In the genomic region with DNA sequence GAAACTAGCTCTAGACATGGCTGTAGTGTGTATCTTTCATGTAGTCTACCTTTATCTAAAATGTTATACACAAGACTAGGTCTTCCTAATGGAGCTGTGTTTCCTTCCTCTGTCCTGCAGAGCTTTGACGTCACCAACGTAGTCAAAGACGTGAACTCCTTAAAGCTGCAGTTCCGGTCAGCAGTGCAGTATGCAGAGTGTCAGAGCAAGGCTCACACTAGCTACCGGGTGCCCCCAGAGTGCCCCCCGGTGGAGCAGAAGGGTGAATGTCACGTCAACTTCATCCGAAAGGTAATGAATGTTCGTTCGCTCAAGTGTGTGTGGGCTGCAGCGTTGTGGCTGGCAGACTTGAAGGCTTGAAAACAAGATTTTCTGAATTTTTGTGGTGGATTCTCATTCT, we compare ENCODE assay signal across 10 mouse cellular contexts. TPM values are rescaled to one million over a fixed set of nuclear protein-coding genes. Genes with fewer than 3 reads are reported as not detected.
DNase-seq lines count a peak whose midpoint lies in the region; ATAC-seq and TF ChIP-seq lines count a peak whose summit lies in the region.
"Had no signal": no experiment of that assay in that cellular context is flagged by ENCODE, and none has a peak within 500 bp of the region (broad histone marks: within the 10 kb centered on the region; RNA-seq: fewer than 3 reads in every experiment).

No protein-coding gene starts in this region.

- no peak for ATAC-seq in CD4-positive, CD25-positive, alpha-beta regulatory T cell, adult 4 months
- ATAC-seq in kidney, embryonic 15.5 days (replicated peaks; ENCODE audit: low FRiP score) = 0 out of 2 replicates have a peak, but pooled peaks have one; percentile 68

- 33% methylated on average over 11 of the region's 11 CpGs for WGBS in kidney, embryonic 15.5 days

- no peaks in the 10 kb centered on the region for H3K36me3 ChIP-seq in kidney, embryonic 15.5 days

- H3K4me3 ChIP-seq in kidney, embryonic 15.5 days (replicated peaks) = no peak overlapping the region
- no peak overlapping the region for H3K4me3 ChIP-seq in embryonic fibroblast, embryonic 13.5 days (ENCODE audit: insufficient read depth, low read length)

- H3K4me2 ChIP-seq in kidney, embryonic 15.5 days = no peak overlapping the region

- H3K9ac ChIP-seq in kidney, embryonic 15.5 days = no peak overlapping the region

- H3K27ac ChIP-seq in kidney, embryonic 15.5 days = no peak overlapping the region
- H3K27ac ChIP-seq in embryonic fibroblast, embryonic 13.5 days (ENCODE audit: insufficient read depth, low read length) = no peak overlapping the region

- no peaks in the 10 kb centered on the region for H3K27me3 ChIP-seq in kidney, embryonic 15.5 days

- no peaks in the 10 kb centered on the region for H3K9me3 ChIP-seq in kidney, embryonic 15.5 days (replicated peaks)

- DNase-seq in CD4-positive, CD25-positive, alpha-beta regulatory T cell, adult 2 months (ENCODE audit: low read depth, low spot score) = peak; percentile 43
- no peak for DNase-seq in kidney, postnatal 14 days
- DNase-seq in 416B (ENCODE audit: low read depth) = peak; percentile 50
- no peak for DNase-seq in adrenal gland, postnatal 36 days
- no peak for DNase-seq in gastrocnemius, adult 8-10 months (ENCODE audit: low spot score in 2 of 2)
- DNase-seq: adrenal gland, adult 8-10 months; kidney, postnatal 10 days had no signal

- TF ChIP-seq CTCF in embryonic fibroblast, embryonic 13.5 days (IDR thresholded peaks at IDR 0.05; ENCODE audit: borderline replicate concordance, insufficient read depth, low read length) = 0 out of 2 replicates have a peak, but pooled peaks have one; percentile 14

- 0 out of 2 replicates have a peak, but pooled peaks cover 2% of the 10 kb centered on the region for H3K4me1 ChIP-seq in kidney, embryonic 15.5 days
- no peaks in the 10 kb centered on the region for H3K4me1 ChIP-seq in embryonic fibroblast, embryonic 13.5 days (ENCODE audit: control insufficient read depth, insufficient read depth, low read length)

- no peak for TF ChIP-seq POLR2A in embryonic fibroblast, embryonic 13.5 days (IDR thresholded peaks at IDR 0.05; ENCODE audit: low read depth, low read length)

RNA-seq across cellular contexts. Expression of a gene that starts 26.3 kb away (rescaled TPM):
- polyA plus RNA-seq in CD4-positive, CD25-positive, alpha-beta regulatory T cell, adult 4 months (2017; shearing (Covaris generic)) = 10 to 100 TPM; 22.4 to 32.8 TPM
- polyA plus RNA-seq in kidney, embryonic 15.5 days (2015; fragmentation: Nextera tagmentation; extraction: Ambion mirVana) = 24.2 and 27.3 TPM in 2 replicates
- 12.9 and 21.7 TPM in 2 replicates for polyA plus RNA-seq in embryonic fibroblast, embryonic 13.5 days (2011; ENCODE audit: insufficient read length, low read depth, missing spikeins)
- total RNA-seq in adrenal gland, postnatal 36 days (2021) = 10 to 100 TPM; 10.4 to 12.9 TPM
- 1 to 10 TPM; 3.0 to 3.6 (median 3.4) TPM for total RNA-seq in gastrocnemius, adult 8-10 months (2022)

Comparison
In these comparisons a context has a peak if more than half of its experiments do, and no peak if none do; other contexts are left out.
1. DNase-seq: peak in CD4-positive, CD25-positive, alpha-beta regulatory T cell, adult 2 months (single experiment) and 416B (single experiment); none in kidney, postnatal 14 days (single experiment), adrenal gland, postnatal 36 days (0 of 2) and gastrocnemius, adult 8-10 months (0 of 2).